Mouse (Mus musculus) G1E (cell line): Measurements from ENCODE around the gene Dock11.

Experiments used
- CTCF ChIP-seq: IDR thresholded peaks from 2 replicates; pipeline ENCODE4 v1.5.1; 2012; ENCODE audit warnings: low read depth, low read length, inconsistent platforms, mixed read lengths
- GATA1 ChIP-seq: IDR thresholded peaks from 2 replicates; pipeline ENCODE4 v1.6.1; 2012; ENCODE audit warnings: borderline replicate concordance, low read length, inconsistent platforms, mixed read lengths
- TAL1 ChIP-seq: conservative IDR thresholded peaks from 2 replicates; pipeline ENCODE4 v1.6.1; 2012; ENCODE audit warnings: low read depth, low read length, inconsistent platforms, mixed read lengths

GRCm38 (mm10) chrX:36088464-36089256, 200.0 kb downstream of the Dock11 start:
- TF ChIP-seq CTCF = no peak
- TF ChIP-seq GATA1 = no peak
- no peak for TF ChIP-seq TAL1
